Mouse (Mus musculus) natural killer cell, adult 2 months (primary cell): Measurements from ENCODE around the gene Msantd2.

Experiments used
- DNase-seq, 2 experiments: peaks; one replicate each; pipeline ENCODE4 v3.0.0; 2022; ENCODE audit warnings: low spot score in 2 of 2

The Msantd2 gene

DNA sequence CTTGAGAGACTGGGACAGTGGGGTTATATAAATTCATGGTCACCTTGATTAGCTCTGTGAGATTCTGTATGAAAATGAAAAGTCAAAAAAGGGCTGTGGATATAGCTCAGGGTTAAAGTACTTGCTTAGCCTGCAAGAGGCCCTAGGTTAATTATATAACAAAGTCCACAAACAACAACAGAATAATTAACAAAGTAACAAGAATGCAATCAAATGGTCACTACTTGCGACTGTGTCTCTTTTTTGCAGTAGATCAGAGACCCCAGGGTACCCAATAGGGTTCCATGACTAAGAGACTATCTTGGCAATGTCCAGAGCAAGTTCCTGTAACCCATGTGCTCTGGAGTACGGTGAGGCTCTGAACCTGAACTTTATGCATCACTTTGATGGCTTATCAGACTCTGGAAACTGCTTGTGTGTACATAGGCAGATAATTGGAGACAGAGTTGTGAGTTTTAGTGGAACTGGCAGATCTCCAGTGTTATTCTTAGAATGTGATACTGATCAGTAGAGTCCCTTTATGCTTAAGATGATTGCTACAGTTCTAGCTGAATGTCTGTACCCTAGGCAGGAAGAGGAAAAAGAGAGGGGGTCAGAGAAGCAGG lies 80.2 kb downstream of the Msantd2 start:
- DNase-seq, result no peak

DNA sequence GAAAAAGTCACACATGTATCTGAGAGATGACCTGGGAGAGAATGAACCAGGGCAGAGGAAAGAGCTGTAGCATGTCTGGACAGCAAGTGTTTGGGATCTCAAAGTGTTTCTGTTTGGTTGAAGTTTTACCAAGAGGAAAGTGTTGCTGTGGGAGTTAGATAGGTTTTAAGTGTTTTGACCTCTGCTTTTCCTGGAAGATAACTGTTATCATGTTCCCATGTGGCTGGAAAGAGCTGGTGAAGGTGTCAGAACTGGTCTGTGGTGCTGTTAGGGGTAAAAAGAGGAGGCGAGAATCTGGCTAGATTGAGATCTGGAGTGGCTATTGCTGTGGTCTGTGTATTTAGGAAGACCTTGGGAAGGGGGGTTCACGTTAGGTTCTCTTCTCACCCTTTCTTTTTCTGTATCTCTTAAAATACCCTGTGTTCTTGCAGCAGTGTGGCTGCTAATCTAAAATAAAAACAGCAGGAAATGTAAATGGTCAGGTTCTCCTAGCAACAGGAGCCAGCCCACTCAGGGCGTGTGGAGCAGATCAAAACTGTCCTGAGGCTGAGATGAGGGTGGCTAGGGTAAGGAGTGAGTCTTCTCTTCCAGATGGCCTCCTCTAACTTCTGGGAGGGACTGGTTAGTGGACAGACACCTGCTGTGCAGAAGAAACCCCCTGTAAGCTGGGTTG lies 83.2 kb downstream of the Msantd2 start:
- DNase-seq, result no peak
